Mouse (Mus musculus) CH12F3 (cell line): ENCODE results near the gene Mns1.

Experiments used
- in situ Hi-C: fragments of 300-500 bp; cut with MboI; formaldehyde crosslinking; loops from 2 replicates; pipeline ENCODE4 v1.14.3; 2020; ENCODE audit warnings: low sequenced_read_pairs

Mns1 gene

GRCm38 (mm10) chr9:72437822-72438701 is at the start of gene Mns1:
Mns1 (plus strand) TSS chr9:72438011.
- in situ Hi-C loops = no loop called here

DNA sequence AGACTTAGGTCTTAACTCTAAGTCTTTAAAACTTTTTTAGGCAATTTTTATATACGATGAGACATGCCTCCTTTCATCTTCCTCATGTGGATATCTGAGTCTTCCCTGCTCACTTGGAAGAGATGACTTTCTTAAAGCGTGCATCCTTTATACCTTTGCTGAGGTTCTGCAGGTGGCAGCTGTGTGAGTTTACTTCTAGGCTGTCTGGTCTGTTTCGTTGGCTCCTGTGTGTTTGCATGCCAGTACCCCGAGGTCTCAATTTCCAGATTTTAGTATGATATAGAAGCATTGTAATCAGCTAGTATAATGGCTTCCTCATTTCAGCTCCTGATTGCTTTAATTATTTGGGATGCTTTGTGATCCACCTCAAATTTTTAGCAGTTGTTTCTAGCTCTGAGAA is 48.9 kb upstream of the Mns1 start:
- in situ Hi-C loops = no loop called here

DNA sequence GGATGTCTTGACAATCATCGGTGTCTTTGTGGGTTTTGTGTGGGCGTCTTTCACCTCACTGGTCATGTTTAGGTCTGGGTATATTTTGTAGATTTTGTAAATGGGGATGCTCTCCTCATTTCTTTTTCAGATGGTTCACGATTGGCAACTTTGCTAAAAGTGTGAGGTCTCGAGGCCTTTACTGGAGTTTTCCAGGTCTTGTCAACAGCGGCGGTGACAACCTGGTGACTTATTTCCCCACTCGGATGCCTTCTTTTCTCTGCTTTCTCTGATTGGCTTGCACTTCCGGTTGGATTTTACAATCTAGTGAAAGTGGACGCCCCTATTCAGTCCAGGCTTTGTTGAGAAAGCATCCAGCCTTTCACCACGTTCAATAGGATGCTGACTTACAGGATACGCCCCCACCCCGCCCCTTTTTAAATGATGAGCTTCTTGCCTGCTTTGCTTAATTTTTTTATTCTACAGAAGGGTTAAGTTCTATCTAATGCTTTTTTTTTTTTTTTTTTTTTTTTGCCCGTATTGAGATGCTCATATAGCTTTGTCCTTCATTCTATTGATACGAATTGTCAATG is 48.3 kb upstream of the Mns1 start:
- in situ Hi-C loops = no loop called here

DNA sequence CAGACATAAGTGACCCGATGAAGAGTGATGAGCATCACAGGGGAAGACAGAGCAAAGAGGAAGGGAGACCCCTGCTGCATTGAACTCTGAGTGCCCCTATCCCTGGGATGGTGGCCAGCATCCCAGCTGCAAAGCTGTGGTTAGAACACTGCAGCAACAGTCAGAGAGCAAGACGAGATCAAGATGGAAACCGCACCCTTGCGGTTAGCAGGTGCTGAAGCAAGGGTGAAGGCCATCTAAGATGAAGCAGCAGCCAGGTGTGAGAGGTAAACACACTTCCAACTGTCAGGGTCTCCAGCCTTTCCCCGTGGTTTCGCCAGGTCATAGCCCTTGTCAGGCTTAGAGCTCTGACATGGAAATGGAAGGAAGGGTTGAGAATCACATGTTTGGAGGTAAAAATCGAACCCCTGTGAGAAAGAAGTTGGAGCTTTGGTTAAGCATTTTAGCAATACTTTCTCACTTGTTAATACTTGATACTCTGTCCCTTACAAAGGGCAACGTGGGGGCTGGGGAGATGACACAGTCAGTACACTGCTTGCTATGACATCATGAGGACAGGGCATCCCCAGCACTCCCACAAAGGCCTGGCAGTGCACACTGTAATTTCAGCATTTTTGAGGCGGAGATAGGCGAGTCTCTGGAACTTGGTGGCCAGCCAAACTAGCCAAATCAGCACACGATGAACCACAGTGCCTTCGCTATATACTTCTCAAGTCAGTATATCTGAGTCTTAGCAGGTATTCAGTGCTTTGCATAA is 47.3 kb upstream of the Mns1 start:
- in situ Hi-C loops = no loop called here

GRCm38 (mm10) chr9:72392686-72393085 is 45.1 kb upstream of the Mns1 start:
- in situ Hi-C loops = no loop called here

- in situ Hi-C loops = no loop called here
These were observed 44.6 kb upstream of the Mns1 start for GRCm38 (mm10) chr9:72393238-72393637.

DNA sequence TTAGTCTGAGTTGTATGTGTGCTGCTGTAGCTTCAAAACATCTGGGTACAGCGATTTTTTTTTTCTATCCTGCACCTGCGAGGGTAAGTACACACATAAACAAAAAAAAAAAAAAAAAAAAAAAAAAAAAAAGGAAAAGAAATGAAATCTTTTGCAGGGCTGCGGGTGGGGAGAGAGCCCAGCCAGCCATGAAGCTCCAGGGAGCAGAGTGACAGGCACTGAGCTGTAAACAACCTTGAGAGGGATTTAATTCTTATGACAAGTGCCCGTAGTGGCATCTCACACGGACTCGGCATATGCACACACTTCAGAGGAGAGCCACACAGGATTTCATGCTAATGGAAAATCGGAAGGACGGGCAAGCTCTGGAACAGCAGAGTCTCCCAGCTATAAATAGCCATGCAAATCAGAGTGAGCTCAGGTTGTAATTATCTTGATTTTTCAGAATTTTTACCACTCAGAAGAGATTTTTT is 43.9 kb upstream of the Mns1 start:
- in situ Hi-C loops = no loop called here

- in situ Hi-C loops = loop anchor here (25.0 kb wide), 2 partner anchors 563 to 763 kb away; no protein-coding TSS in a partner anchor
These were observed 37.7 kb upstream of the Mns1 start for GRCm38 (mm10) chr9:72400121-72400520.

DNA sequence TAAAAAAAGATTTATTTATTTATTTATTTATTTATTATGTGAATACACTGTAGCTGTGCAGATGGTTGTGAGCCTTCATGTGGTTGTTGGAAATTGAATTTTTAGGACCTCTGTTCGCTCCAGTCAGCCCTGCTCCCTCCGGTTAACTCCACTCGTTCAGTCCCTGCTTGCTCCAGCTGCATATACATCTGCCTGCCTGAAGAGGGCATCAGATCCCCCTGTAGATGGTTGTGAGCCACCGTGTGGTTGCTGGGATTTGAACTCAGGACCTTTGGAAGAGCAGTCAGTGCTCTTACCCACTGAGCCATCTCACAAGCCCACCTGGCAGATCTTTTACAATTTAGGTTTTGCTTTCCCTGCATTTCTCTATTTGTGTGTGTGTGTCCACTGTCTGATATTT is 36.0 kb upstream of the Mns1 start:
- in situ Hi-C loops = loop anchor here (25.0 kb wide), 2 partner anchors 564 to 764 kb away; no protein-coding TSS in a partner anchor

DNA sequence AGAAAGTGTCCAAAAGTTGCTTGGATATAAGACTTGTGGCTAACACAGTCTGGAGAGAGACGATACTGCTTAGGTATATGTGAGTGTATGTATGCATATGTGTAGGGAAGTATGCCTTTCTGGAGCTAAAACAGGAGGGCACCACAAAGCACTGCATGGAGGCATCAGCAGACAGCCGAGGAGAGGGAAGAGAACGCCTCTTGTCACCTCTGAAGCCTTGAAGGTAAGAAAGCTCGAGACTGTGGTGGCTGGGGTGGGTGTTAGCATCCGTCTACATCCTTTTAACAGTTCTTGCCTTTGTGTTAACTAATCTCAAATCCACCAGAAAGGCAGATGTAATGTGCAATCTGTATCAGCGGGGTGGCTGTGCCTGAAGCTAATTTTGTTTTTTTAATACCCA is 34.4 kb upstream of the Mns1 start:
- in situ Hi-C loops = loop anchor here (25.0 kb wide), 2 partner anchors 566 to 766 kb away; no protein-coding TSS in a partner anchor

DNA sequence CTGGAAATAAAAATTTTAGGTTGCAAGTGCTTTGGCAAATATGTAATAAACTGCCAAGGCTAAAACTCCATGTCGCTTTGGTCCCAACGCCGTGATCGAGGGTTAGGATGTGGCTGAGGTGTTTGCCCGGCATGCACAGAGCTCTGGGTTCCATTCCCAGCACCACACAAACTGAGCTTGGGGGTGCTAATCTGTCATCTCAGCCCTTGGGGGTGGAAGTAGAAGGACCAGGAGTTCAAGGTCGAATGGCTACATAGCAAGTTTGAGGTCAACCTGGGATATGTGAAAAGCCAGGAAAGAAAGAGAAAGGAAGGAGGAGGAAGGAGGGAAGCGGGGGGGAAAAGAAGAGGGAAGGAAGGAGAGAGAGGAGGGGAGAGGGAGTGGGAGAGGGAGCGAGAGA is 33.4 kb upstream of the Mns1 start:
- in situ Hi-C loops = loop anchor here (25.0 kb wide), 2 partner anchors 567 to 767 kb away; no protein-coding TSS in a partner anchor

DNA sequence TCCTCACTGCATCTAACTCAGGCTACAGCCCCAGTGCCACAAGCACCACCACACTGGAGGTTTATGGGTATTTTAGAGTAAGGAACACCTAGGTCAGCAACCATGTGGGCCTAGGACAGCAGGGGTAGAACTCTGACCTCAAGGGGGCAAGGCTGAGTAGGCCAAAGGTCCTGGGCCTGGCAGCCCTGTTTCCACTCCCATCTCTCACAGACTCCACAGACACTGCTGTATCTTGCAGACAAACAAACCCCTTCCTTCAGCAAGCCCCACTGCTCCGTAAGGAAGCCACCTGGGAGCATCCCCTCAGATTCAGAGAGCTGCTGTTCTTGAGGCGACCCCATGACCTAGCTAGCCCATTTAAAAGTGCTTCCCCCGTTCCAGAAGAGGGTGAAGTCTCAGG is 32.9 kb upstream of the Mns1 start:
- in situ Hi-C loops = loop anchor here (25.0 kb wide), 2 partner anchors 568 to 768 kb away; no protein-coding TSS in a partner anchor

DNA sequence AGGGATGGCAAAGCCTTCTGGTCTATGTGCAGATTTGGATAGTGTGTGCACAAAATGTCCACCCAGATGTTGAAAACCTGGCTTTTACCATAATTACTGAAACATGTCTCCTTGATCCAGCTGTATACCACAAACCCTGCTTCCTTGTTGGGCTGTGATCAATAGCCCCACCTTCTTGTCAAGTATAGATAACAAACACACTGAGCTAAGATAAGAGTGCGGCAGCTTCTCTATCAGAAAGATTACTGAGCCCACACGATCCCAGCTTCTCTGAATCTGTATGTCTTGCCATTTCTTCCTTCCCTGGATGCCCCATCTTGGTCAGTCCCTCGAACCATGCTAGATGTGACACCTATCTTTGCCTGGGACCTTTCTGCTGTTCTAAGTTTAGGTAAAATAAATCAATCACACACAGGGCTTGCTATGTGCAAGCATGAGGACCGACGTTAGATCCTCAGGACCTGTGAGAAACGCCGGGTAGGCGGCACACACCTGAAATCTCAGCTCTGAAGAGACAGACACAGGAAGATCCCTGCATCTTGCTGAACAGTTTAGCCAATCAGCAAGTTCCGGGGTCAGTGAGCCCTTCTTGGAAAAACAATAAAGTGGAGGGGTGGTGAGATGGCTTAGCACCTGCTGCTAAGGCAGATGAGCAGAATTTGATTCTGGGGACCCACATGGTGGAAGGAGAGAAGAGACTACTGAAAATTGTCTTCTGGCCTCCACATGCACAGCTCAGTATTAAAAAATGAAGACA is 31.8 kb upstream of the Mns1 start:
- in situ Hi-C loops = loop anchor here (25.0 kb wide), 2 partner anchors 569 to 769 kb away; no protein-coding TSS in a partner anchor

GRCm38 (mm10) chr9:72408131-72408586 is 29.7 kb upstream of the Mns1 start:
- in situ Hi-C loops = loop anchor here (25.0 kb wide), 2 partner anchors 571 to 771 kb away; no protein-coding TSS in a partner anchor

GRCm38 (mm10) chr9:72409381-72410225 is 28.2 kb upstream of the Mns1 start:
- in situ Hi-C loops = loop anchor here (25.0 kb wide), 2 partner anchors 572 to 772 kb away; no protein-coding TSS in a partner anchor

DNA sequence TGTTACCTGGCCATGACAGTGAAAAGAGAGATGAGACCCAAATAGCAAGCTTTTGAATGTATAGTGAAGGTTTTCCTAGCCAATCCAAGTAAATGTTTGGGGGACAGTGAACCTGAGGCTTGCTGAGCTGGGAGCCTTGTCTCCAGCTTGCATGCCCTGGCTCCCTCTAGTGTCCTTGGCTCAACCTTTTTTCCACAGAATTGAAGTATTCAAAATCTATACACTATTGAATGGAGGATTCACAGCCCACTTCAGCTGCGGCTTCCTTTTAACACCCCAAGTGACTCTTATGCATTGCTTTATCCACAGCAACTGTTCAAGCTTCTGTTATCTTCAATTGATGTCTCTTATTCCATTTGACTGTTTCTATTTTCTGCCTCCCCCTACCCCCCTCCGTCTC is 26.1 kb upstream of the Mns1 start:
- in situ Hi-C loops = loop anchor here (25.0 kb wide), 2 partner anchors 574 to 774 kb away; no protein-coding TSS in a partner anchor

DNA sequence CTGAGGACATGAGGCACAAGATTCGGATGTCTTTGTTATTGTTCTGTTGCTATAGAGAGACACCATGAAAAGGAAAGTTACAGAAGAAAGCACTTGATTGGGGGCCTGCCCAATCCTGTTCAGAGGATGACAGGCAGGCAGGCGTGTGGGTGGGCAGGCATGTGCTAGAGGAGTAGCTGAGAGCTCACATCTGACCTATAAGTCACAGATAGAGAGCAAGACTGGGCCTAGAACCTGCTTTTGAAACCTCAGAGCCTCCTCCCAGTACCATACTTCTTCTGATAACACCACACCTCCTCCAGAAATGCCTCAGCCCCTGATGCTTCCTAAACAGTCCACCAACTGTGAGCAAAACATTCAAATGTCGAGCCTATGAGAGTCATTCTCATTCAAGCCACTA is 19.4 kb upstream of the Mns1 start:
- in situ Hi-C loops = loop anchor here (25.0 kb wide), 2 partner anchors 581 to 781 kb away; no protein-coding TSS in a partner anchor

GRCm38 (mm10) chr9:72420490-72420889 is 17.3 kb upstream of the Mns1 start:
- in situ Hi-C loops = loop anchor here (25.0 kb wide), 2 partner anchors 583 to 783 kb away; no protein-coding TSS in a partner anchor

DNA sequence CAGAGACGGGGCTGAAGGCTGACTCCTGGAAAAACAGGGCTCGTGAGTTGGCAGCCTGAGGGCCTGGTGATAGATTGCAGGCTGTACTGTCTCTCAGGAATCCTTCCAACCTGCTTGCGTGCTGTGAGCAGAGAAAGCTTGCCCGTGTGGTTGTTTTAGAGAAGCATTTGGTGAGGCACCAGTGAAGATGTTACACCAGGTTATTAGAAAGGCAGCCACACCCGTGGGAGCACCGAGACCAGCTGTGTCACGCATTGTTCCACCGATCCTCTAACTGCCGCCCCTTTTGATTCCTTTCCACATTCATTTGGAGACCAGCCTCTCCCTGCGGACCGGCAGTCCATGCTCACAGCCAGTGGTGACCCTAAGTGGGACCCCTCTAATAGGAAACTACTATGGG is 15.5 kb upstream of the Mns1 start:
- in situ Hi-C loops = loop anchor here (25.0 kb wide), 2 partner anchors 585 to 785 kb away; no protein-coding TSS in a partner anchor
